Mouse (Mus musculus) limb, embryonic 11.5 days (tissue): ENCODE measurements around the gene Osbpl6. TPM values are rescaled to one million over a fixed set of nuclear protein-coding genes. Genes with fewer than 3 reads are reported as not detected.

Source experiments
- ATAC-seq: fragments of 200-750 bp; cut with Nextera tagmentation; 2 replicates; pipeline ENCODE4 v1.8.0; 2017; ENCODE audit warnings: low read depth; ENCODE audit not compliant: insufficient number of reproducible peaks, low FRiP score, low TSS enrichment
- DNase-seq: peaks from one replicate; pipeline ENCODE4 v3.0.0-alpha.2; 2015; ENCODE audit warnings: low spot score
- H3K27ac ChIP-seq: fragments of 300-500 bp; sonication (generic); replicated peaks from 2 replicates; pipeline ENCODE4 v1.5.1; 2014; ENCODE audit warnings: low read depth, mild to moderate bottlenecking, low read length
- H3K27me3 ChIP-seq: fragments of 300-500 bp; sonication (generic); 2 replicates; pipeline ENCODE4 v1.6.1; 2014; ENCODE audit warnings: mild to moderate bottlenecking, low read length, mixed read lengths; ENCODE audit not compliant: control insufficient read depth, insufficient read depth
- H3K36me3 ChIP-seq: fragments of 300-500 bp; sonication (generic); 2 replicates; pipeline ENCODE4 v1.6.1; 2014; ENCODE audit warnings: mild to moderate bottlenecking, low read length, moderate library complexity, mixed read lengths; ENCODE audit not compliant: control insufficient read depth, insufficient read depth
- H3K4me1 ChIP-seq: fragments of 300-500 bp; sonication (generic); 2 replicates; pipeline ENCODE4 v1.6.1; 2014; ENCODE audit warnings: low read length, mixed read lengths; ENCODE audit not compliant: control insufficient read depth, insufficient read depth
- H3K4me2 ChIP-seq: fragments of 300-500 bp; sonication (generic); 2 replicates; pipeline ENCODE4 v1.6.1; 2014; ENCODE audit warnings: low read depth, mild to moderate bottlenecking, moderate library complexity; ENCODE audit not compliant: severe bottlenecking
- H3K4me3 ChIP-seq: fragments of 300-500 bp; sonication (generic); 2 replicates; pipeline ENCODE4 v1.5.1; 2014; ENCODE audit warnings: low read depth, low read length
- H3K9ac ChIP-seq: fragments of 300-500 bp; sonication (generic); 2 replicates; pipeline ENCODE4 v1.6.1; 2014; ENCODE audit warnings: mild to moderate bottlenecking, low read length
- H3K9me3 ChIP-seq: fragments of 300-500 bp; sonication (generic); 2 replicates; pipeline ENCODE4 v1.6.1; 2016; ENCODE audit warnings: low read length; ENCODE audit not compliant: control insufficient read depth
- WGBS: fragments of 180-500 bp; shearing (Covaris S2); extraction: QIAGEN DNeasy Blood & Tissue Kit; methylation state at CpG from one replicate; pipeline ENCODE4 v1.1.7; 2014; 5-methylcytosine and 5-hydroxymethylcytosine counted together
- polyA plus RNA-seq: library from polyadenylated mRNA; unstranded; fragments of >200 nt; fragmentation: Nextera tagmentation; extraction: Ambion mirVana; gene quantifications from 2 replicates; pipeline ENCODE4 v1.2.1, GENCODE M21; 2014

Gene Osbpl6
- polyA plus RNA-seq, 1 experiment from 2014 or later, result 15.3 TPM

DNA sequence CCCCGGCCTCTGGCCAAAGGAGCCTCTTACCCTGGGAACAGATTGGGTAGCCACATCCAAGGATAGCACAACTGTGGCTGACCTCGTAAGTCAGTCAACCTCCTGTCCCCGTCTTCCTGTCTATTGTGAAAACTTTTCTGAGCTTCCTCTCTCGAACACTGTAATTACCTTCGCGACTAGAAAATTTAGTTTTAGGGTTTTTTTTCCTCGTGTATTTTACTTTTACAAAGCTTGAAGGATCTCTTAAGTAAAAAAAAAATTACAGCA is 35.7 kb upstream of the Osbpl6 start:
- Histone ChIP-seq H3K9ac (peak overlapping the region; percentile 86), H3K9me3 (no peaks in the 10 kb centered on the region), H3K4me3 (peak overlapping the region; percentile 85), H3K4me2 (peak overlapping the region; percentile 92), H3K27me3 (no peaks in the 10 kb centered on the region), H3K4me1 (peaks cover 5% of the 10 kb centered on the region; the same call in 1 of the 2 replicates), H3K27ac (no peak overlapping the region), H3K36me3 (peaks cover 2% of the 10 kb centered on the region; the same call in 1 of the 2 replicates)
- DNase-seq (no peak), ATAC-seq (no peak)
- WGBS, result 5% methylated on average over 7 of the region's 7 CpGs

- H3K27me3 ChIP-seq, result no peaks in the 10 kb centered on the region
- no peak overlapping the region for H3K27ac ChIP-seq
- H3K4me3 ChIP-seq, result no peak overlapping the region
- no peak overlapping the region for H3K4me2 ChIP-seq
- peaks cover 5% of the 10 kb centered on the region; the same call in 1 of the 2 replicates for H3K4me1 ChIP-seq
- H3K36me3 ChIP-seq, result peaks cover 6% of the 10 kb centered on the region
- ATAC-seq (no peak), DNase-seq (no peak)
- 83% methylated on average over 4 of the region's 4 CpGs for WGBS
- no peak overlapping the region for H3K9ac ChIP-seq
- H3K9me3 ChIP-seq, result no peaks in the 10 kb centered on the region
These were observed 34.1 kb upstream of the Osbpl6 start for GRCm38 (mm10) chr2:76372244-76372643.

DNA sequence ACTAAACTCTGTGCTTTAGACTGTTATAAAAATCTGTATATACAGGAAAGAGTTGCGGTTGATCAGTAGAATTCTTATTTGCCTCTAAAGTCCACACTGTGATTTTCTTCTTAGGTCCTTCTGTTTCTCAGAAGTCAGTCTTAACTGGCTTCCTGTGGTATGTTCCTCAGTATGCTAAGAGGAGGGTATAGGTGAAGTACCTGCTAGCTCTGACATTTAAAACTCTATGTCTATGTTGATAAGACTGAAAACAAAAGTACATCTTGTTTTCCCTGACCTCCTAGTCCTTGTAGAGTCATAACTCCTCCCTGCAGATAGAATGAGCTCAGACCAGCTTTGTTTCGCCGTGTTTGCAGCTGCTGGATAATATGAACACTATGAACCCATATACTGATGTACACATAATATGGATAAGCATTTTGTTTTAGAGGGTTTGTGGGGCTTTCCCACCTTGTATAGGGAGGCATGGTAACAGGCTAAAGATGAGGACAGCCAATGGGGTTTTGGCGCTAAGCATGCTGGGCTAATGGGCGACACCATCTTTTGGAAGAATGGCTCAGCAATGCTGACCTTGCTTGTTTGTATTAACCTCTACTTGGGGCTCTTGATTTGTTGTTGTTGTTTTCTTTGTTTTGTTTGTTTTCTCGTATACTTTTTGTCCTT is 31.6 kb upstream of the Osbpl6 start:
- no peak for DNase-seq
- WGBS, result 94% methylated on average over 6 of the region's 6 CpGs

DNA sequence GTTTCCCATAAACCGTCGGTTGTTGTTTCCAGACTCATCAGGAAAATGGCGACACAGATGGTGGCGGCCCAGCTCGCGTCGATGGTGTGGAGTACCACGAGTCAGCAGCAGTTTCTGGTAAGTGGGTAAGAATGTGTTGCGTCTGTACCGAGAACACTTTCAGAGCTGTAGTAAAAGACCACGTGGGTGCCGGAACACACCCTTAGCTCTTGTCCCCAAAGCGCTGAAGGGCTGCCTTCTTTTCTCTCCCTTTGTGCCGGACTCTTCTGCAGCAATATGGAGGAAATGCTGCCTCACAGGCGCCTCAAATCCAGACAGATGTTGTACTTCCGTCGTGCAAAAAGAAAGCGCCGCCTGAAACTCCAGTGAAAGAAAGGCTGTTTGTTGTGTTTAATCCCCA is 27.7 kb upstream of the Osbpl6 start:
- Histone ChIP-seq H3K9me3 (no peaks in the 10 kb centered on the region), H3K4me1 (no peaks in the 10 kb centered on the region), H3K9ac (no peak overlapping the region), H3K4me2 (no peak overlapping the region), H3K27ac (no peak overlapping the region), H3K4me3 (no peak overlapping the region), H3K27me3 (no peaks in the 10 kb centered on the region), H3K36me3 (peaks cover 13% of the 10 kb centered on the region)
- DNase-seq (no peak), ATAC-seq (no peak)
- WGBS, result 93% methylated on average over 19 of the region's 19 CpGs

More for the DNA sequence above, 31.6 kb upstream of the Osbpl6 start:
- ATAC-seq, result no peak
- Histone ChIP-seq H3K9ac (no peak overlapping the region), H3K4me3 (no peak overlapping the region), H3K27me3 (no peaks in the 10 kb centered on the region), H3K36me3 (peaks cover 13% of the 10 kb centered on the region), H3K9me3 (no peaks in the 10 kb centered on the region), H3K4me2 (no peak overlapping the region), H3K4me1 (peaks cover 5% of the 10 kb centered on the region; the same call in 1 of the 2 replicates), H3K27ac (no peak overlapping the region)

DNA sequence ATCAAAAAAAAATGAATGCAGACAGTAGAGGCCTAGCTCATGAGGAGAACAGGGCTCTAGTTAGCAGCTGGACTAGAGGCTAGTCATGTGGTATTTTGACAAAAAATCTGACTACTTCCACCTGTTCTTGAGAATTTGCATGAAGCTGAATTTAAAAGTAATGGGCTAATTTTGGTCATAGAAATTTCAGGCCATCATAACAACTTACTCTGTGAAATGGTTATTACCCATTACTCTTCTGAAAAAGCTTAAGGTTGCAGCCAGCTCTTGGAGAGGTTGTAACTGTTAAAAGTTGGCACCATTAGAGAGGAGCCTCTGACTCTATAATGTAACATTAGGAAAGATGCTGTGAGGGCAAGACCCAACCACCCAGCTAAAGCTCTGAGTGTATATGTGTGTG is 19.8 kb upstream of the Osbpl6 start:
- Histone ChIP-seq H3K4me1 (no peaks in the 10 kb centered on the region), H3K9me3 (no peaks in the 10 kb centered on the region), H3K9ac (no peak overlapping the region), H3K4me2 (no peak overlapping the region), H3K27ac (no peak overlapping the region), H3K36me3 (peaks cover 2% of the 10 kb centered on the region; the same call in 1 of the 2 replicates), H3K27me3 (no peaks in the 10 kb centered on the region), H3K4me3 (no peak overlapping the region)
- ATAC-seq, result no peak
- DNase-seq, result no peak

DNA sequence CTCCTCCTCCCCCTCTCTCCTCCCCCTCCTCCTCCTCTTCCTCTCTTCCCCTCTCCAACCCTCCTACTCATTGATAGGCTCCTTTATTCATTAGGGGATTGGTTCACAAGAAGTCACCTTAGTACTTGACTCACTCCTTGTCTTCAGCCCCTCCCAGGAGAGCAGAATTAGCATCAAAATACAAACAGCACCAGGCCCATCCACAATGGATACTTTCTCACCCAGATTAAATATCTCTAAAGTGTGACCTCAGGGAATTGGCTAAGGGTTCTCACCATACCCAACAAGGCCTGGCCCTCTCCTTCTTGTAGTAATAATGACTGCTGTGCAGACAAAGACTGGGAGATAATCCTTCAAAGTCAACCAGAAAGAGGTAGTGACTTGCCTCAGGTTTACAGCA is 6.1 kb upstream of the Osbpl6 start:
- Histone ChIP-seq H3K36me3 (no peaks in the 10 kb centered on the region), H3K4me1 (no peaks in the 10 kb centered on the region), H3K27ac (no peak overlapping the region), H3K27me3 (no peaks in the 10 kb centered on the region), H3K9me3 (no peaks in the 10 kb centered on the region), H3K4me3 (no peak overlapping the region), H3K4me2 (no peak overlapping the region), H3K9ac (no peak overlapping the region)
- DNase-seq (no peak), ATAC-seq (no peak)

DNA sequence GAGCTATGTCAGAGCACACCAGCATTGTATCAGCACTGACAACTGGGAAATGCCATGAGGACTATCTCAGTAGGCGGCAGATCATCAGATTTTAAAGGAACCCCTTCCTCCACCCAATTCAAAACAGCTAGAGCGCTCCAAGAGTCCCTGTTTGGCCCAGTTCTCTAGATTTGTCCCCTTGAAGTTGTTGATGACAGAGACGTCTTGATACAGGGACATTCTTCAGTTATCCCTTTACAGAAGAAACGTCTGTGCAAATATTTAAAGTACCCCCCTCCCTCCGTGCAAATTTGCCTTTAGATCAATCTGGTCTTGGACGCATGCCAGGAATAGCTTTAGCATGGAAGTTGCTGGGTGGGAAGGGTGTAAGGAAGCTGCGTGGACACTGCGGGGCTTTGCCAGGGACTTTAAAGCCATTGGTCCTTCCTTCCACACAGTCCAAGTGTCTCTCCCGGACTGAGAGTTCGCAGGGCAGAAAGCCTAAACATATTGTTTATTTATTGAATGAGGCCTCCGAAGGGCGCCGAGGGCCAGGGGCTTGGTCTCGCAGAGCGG is 635 bp upstream of the Osbpl6 start:
- no peaks in the 10 kb centered on the region for H3K36me3 ChIP-seq

DNA sequence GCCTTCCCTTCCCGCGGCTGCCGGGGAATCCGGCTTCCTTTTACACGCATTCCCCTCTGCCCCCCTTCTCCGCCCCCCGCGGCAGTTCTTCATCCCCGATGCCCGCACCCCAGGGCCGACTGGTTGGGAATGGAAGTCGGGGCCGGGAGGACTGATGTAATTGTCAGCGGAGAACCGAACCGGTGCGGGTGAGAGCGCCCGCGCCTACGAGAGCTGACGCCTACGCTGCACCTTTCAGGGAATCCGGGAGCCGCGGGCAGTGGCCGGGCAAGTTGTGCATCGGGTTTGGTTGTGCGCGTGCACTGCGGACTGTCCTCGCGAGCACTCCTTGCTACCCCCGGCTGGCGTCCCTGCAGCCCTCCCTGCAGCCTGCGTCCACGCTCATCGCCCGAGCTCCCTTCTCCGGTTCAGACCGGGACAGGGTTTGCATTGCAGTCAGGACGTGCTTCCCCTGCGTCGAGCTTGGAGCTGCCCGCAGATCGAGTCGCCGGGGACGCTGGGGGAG is 681 bp downstream of the Osbpl6 start:
- Histone ChIP-seq H3K27ac (no peak overlapping the region; the same call in 1 of the 2 replicates), H3K4me1 (no peaks in the 10 kb centered on the region), H3K4me3 (peak overlapping the region; percentile 89), H3K9me3 (no peaks in the 10 kb centered on the region), H3K36me3 (no peaks in the 10 kb centered on the region), H3K9ac (peak overlapping the region; percentile 79), H3K27me3 (no peaks in the 10 kb centered on the region), H3K4me2 (peak overlapping the region; percentile 87)
- peak; percentile 52 for ATAC-seq
- peak; percentile 81 for DNase-seq
- WGBS, result under 1% methylated on average over 44 of the region's 49 CpGs

More for the DNA sequence above, 635 bp upstream of the Osbpl6 start:
- Histone ChIP-seq H3K27ac (no peak overlapping the region), H3K4me1 (no peaks in the 10 kb centered on the region), H3K27me3 (no peaks in the 10 kb centered on the region), H3K9me3 (no peaks in the 10 kb centered on the region), H3K9ac (peak overlapping the region; percentile 79), H3K4me3 (peak overlapping the region; percentile 89), H3K4me2 (peak overlapping the region; percentile 87)
- DNase-seq (no peak), ATAC-seq (peak; percentile 41)
- 5% methylated on average over 15 of the region's 15 CpGs for WGBS
